Mouse (Mus musculus): ENCODE data around the gene Olfr788. TPM values are rescaled to one million over a fixed set of nuclear protein-coding genes. Genes with fewer than 3 reads are reported as not detected.

The Olfr788 gene
- not detected in 2 replicates for total RNA-seq (2021)
- long read RNA-seq, result 0 reads

DNA sequence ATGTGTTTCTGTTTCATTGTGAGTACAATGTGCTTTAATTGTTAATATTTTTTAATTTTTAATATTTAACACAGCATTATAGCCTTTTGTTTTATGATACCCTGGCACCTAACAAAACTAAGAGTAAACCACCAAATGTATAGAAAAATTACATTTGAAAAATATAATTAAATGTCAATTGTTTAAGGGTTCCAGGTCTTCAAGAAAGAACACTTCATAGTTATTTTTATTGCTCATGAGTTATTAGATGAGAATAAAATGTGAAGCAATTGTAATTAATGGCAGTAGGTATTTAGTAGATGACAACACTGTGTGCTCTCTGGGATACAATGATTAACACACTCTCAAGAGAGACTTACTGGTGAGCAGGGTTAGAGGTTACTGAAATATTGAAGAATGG, at the start of gene Olfr788:
Gene Olfr788 (plus strand): TSS at position 301 of the 400 bp plus-strand sequence.
- DNase-seq, result no peak

DNA sequence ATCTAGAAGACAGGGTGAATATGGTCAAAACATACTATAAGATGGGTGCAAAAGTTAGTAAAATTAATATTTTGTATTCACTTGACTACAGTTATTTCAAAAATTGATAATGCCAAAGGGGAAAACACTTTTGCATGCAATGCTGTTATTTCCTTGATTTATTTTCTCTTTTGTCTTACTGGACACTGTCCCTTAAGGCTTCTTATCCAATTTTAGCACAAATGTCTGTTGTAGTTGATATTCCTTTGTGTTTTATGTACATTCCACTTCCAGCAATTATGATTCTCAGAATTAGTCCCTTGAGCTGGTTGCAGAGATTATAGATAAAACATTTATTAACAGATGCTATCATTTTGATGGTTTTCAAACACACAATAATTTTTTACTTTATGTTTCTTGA, 43.8 kb upstream of the Olfr788 start, which contains the start of gene Olfr786:
Gene Olfr786 (plus strand): TSS at position 301 of the 400 bp plus-strand sequence.
- DNase-seq, result no peak

DNA sequence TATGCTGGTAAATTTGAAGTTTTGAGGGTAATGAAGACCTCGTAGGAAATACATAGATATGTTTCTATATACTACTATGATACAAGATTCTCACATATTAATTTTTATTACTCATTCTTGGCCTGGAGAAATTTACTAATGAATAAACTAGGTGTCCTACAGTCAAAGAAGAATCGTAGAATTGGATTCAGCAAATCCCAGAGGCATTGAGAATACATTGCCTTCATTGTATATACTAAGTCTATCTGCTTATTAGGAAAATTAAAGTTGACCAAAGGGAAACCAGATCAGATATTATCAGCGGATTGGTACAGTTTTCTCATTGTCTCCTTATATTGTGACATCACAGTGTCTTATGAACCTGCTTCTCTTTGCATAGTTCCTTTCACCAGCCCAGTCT, 9.2 kb upstream of the Olfr788 start, which contains the start of gene Olfr787:
Gene Olfr787 (plus strand): TSS at position 301 of the 400 bp plus-strand sequence.
- no peak for DNase-seq

DNA sequence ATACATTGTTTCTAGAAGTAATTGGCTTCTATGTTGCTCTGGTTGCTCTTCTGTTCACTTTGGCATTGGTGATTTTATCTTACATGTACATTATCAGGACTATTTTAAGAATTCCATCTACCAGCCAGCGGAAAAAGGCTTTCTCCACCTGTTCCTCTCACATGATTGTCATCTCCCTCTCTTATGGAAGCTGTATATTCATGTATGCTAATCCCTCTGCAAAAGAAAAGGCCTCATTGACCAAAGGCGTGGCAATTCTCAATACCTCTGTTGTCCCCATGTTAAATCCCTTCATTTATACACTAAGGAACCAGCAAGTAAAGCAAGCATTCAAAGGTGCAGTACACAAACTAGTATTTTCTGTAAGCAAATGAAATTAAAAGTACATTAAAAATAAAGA, 2.5 kb downstream of the Olfr788 start:
- no peak for DNase-seq

DNA sequence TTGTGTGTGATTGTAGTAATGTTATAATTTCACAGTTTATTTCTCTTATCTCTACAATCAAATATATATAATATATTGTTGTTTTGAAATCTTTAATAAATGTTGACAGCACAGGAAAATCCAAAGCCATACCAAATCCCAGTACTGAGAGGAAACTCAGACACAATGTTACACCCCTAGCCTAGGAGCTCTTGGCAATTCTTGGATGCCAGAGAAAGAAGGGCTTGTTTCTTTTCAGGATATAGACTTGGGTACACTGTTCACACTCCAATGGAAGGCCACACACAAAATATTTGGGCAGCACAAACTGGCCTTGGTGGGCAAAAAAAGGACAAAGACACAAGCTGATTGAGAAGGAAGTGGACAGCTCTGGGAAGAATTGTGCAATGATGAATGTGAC, 2.9 kb downstream of the Olfr788 start:
- DNase-seq, result no peak

DNA sequence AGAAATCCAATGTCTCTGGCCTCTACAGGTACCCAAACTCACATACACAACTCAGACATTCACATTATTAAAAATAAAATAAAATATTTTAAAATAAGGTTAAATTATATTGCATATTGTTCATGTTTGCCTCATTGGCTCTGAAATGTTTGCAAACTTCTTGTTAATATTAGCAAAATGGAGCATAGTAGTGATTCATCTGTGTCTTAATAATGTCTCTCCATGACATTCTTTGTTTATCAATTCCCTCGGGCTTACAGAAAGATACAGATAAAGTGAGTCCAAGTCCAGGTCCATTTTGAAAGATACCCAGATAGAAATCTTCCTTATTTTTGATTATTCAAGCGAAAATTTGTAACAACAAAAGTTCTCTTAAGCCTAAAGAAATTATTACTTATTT, 13.7 kb downstream of the Olfr788 start, which contains the start of gene Olfr789:
Gene Olfr789 (plus strand): TSS at position 301 of the 400 bp plus-strand sequence.
- DNase-seq, result no peak

DNA sequence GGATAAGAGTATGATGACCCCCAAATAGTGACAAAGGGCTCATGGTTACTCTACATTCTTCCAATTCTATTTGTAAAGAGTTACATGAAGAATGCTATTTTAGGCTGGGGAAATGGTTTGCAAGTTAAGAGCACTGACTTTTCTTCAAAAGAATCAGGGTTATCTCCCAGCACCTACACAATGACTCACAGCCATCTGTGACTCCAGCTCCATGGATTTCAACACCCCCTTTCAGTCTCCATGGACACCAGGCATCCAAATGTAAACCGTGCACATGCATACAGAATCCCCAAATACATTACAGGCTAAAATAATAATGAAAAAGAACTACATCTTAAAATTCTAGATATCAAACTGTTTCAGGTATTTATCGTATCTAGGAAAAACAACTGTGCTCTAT, 19.3 kb downstream of the Olfr788 start:
- DNase-seq, result no peak

DNA sequence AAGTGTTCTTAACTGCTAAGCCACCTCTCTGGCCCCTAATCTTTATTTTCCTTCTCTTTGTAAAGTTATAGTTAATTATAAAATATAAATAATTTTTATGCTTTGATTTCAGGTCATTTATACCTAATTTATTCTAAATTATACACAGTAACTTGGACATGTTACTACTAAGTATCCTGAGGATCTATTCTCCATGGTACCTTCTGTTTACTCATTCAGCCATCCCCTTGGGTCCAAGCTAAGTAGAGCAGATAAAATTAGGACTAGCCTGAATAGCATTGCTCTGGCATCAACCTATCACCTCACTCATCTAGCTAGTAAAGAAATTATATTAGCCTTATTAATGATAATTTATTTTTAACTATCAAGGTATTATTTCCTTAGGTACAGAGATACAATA, 27.4 kb downstream of the Olfr788 start, which contains the start of gene Olfr790:
Gene Olfr790 (plus strand): TSS at position 301 of the 400 bp plus-strand sequence.
- no peak for DNase-seq

DNA sequence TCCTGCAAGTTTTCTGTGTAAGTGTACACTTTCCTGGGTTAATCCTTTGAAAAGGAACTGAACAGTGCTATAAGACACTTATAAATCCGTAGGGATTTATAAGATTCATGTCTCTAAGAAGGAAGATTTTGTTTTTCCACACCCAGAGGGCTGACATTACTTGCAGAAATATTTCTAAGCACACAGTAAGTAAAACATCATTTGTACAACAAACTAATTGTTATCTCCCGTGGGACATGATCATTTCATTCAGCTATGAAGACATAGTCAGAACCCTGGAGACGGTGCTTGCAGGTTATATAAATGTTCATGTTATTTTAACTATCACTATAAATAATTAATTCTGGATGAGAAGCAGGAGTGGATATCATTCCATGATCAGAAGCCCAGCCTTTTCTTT, 50.7 kb downstream of the Olfr788 start, which contains the start of gene Olfr791:
Gene Olfr791 (plus strand): TSS at position 301 of the 400 bp plus-strand sequence.
- no peak for DNase-seq

Other genes starting within 250 kb of the Olfr788 start
- gene Olfr774, start 234.8 kb upstream of the Olfr788 start, total RNA-seq (2021), result not detected in 2 replicates
- not detected in 2 replicates for gene Olfr775, start 222.6 kb upstream of the Olfr788 start, total RNA-seq (2021)
- not detected in 2 replicates for gene Olfr776, start 211.9 kb upstream of the Olfr788 start, total RNA-seq (2021)
- not detected in 2 replicates for gene Olfr777, start 199.5 kb upstream of the Olfr788 start, total RNA-seq (2021)
- not detected in 2 replicates for gene Olfr780, start 152.9 kb upstream of the Olfr788 start, total RNA-seq (2021)
- not detected in 2 replicates for gene Olfr781, start 142.1 kb upstream of the Olfr788 start, total RNA-seq (2021)
- gene Olfr782, start 122.1 kb upstream of the Olfr788 start, total RNA-seq (2021), result not detected in 2 replicates
- not detected in 2 replicates for gene Olfr784, start 86.9 kb upstream of the Olfr788 start, total RNA-seq (2021)
- not detected in 2 replicates for gene Olfr785, start 65.6 kb upstream of the Olfr788 start, total RNA-seq (2021)
- gene Olfr786, start 43.7 kb upstream of the Olfr788 start, total RNA-seq (2021), result not detected in 2 replicates
- gene Olfr787, start 9.1 kb upstream of the Olfr788 start, total RNA-seq (2021), result not detected in 2 replicates
- gene Olfr789, start 13.8 kb downstream of the Olfr788 start, total RNA-seq (2021), result not detected in 2 replicates
- gene Olfr790, start 27.5 kb downstream of the Olfr788 start, total RNA-seq (2021), result not detected in 2 replicates
- gene Olfr791, start 50.8 kb downstream of the Olfr788 start, total RNA-seq (2021), result not detected in 2 replicates
- not detected in 2 replicates for gene Olfr792, start 68.2 kb downstream of the Olfr788 start, total RNA-seq (2021)
- gene Olfr794, start 96.7 kb downstream of the Olfr788 start, total RNA-seq (2021), result not detected in 2 replicates
- gene Olfr796, start 141.6 kb downstream of the Olfr788 start, total RNA-seq (2021), result not detected in 2 replicates
- not detected in 2 replicates for gene Olfr798, start 156.9 kb downstream of the Olfr788 start, total RNA-seq (2021)
- gene Olfr799, start 166.5 kb downstream of the Olfr788 start, total RNA-seq (2021), result not detected in 2 replicates
- gene Olfr800, start 186.7 kb downstream of the Olfr788 start, total RNA-seq (2021), result not detected in 2 replicates
- gene Olfr801, start 202.9 kb downstream of the Olfr788 start, total RNA-seq (2021), result not detected in 2 replicates
- not detected in 2 replicates for gene Olfr802, start 217.2 kb downstream of the Olfr788 start, total RNA-seq (2021)
- not detected in 2 replicates for gene Olfr803, start 223.3 kb downstream of the Olfr788 start, total RNA-seq (2021)
- gene Olfr804, start 232.2 kb downstream of the Olfr788 start, total RNA-seq (2021), result not detected in 2 replicates

Data from adrenal gland, postnatal 25 days (tissue).